Mouse (Mus musculus) forebrain, embryonic 16.5 days (tissue): Measurements from ENCODE around the gene Ripk4. TPM values are rescaled to one million over a fixed set of nuclear protein-coding genes. Genes with fewer than 3 reads are reported as not detected.

Experiments
- ATAC-seq: fragments of 200-750 bp; cut with Nextera tagmentation; 2 replicates; pipeline ENCODE4 v1.8.0; 2017; ENCODE audit warnings: mild to moderate bottlenecking, moderate library complexity
- H3K27ac ChIP-seq: fragments of 300-500 bp; sonication (generic); 2 replicates; pipeline ENCODE4 v1.5.1; 2014; ENCODE audit warnings: low read length, control low read depth
- H3K27me3 ChIP-seq: fragments of 300-500 bp; sonication (generic); replicated peaks from 2 replicates; pipeline ENCODE4 v1.6.1; 2014; ENCODE audit warnings: low read length; ENCODE audit not compliant: control insufficient read depth, insufficient read depth
- H3K36me3 ChIP-seq: fragments of 300-500 bp; sonication (generic); 2 replicates; pipeline ENCODE4 v1.6.1; 2014; ENCODE audit not compliant: control insufficient read depth, insufficient read depth
- H3K4me1 ChIP-seq: fragments of 300-500 bp; sonication (generic); replicated peaks from 2 replicates; pipeline ENCODE4 v1.6.1; 2014; ENCODE audit warnings: low read length; ENCODE audit not compliant: control insufficient read depth, insufficient read depth
- H3K4me2 ChIP-seq: fragments of 300-500 bp; sonication (generic); 2 replicates; pipeline ENCODE4 v1.6.1; 2014; ENCODE audit warnings: mild to moderate bottlenecking, low read length, control low read depth
- H3K4me3 ChIP-seq: fragments of 300-500 bp; sonication (generic); replicated peaks from 2 replicates; pipeline ENCODE4 v1.5.1; 2014; ENCODE audit warnings: mild to moderate bottlenecking, low read length, control low read depth
- H3K9ac ChIP-seq: fragments of 300-500 bp; sonication (generic); replicated peaks from 2 replicates; pipeline ENCODE4 v1.6.1; 2014; ENCODE audit warnings: low read depth, low read length, control low read depth
- H3K9me3 ChIP-seq: fragments of 300-500 bp; sonication (generic); 2 replicates; pipeline ENCODE4 v1.6.1; 2016; ENCODE audit warnings: low read length; ENCODE audit not compliant: control insufficient read depth
- WGBS: fragments of 180-500 bp; shearing (Covaris S2); extraction: QIAGEN DNeasy Blood & Tissue Kit; methylation state at CpG from one replicate; pipeline ENCODE4 v1.1.7; 2014; 5-methylcytosine and 5-hydroxymethylcytosine counted together
- polyA plus RNA-seq: library from polyadenylated mRNA; unstranded; fragments of >200 nt; fragmentation: Nextera tagmentation; extraction: Ambion mirVana; gene quantifications from 2 replicates; pipeline ENCODE4 v1.2.1, GENCODE M21; 2015

Gene Ripk4
- polyA plus RNA-seq, 1 experiment from 2014 or later: 1.5 TPM

GRCm38 (mm10) chr16:97778353-97779025, 14.9 kb upstream of the Ripk4 start:
- H3K9me3 ChIP-seq: no peaks in the 10 kb centered on the region
- 0 out of 2 replicates have a peak, but pooled peaks cover 3% of the 10 kb centered on the region for H3K4me1 ChIP-seq
- no peaks in the 10 kb centered on the region for H3K36me3 ChIP-seq
- peak overlapping the region; percentile 8; the same call in 1 of the 2 replicates for H3K4me3 ChIP-seq
- no peaks in the 10 kb centered on the region for H3K27me3 ChIP-seq
- ATAC-seq: peak; percentile 69
- WGBS: 18% methylated on average over 15 of the region's 15 CpGs
- no peak overlapping the region for H3K27ac ChIP-seq
- H3K9ac ChIP-seq: no peak overlapping the region
- H3K4me2 ChIP-seq: peak overlapping the region; percentile 39

- 35% methylated on average over 3 of the region's 3 CpGs for WGBS
- H3K9me3 ChIP-seq: no peaks in the 10 kb centered on the region
- H3K27me3 ChIP-seq: peaks cover 35% of the 10 kb centered on the region
- H3K4me3 ChIP-seq: no peak overlapping the region
- no peak overlapping the region for H3K4me2 ChIP-seq
- no peak overlapping the region for H3K9ac ChIP-seq
- H3K27ac ChIP-seq: no peak overlapping the region
- H3K36me3 ChIP-seq: no peaks in the 10 kb centered on the region
- H3K4me1 ChIP-seq: peaks cover 9% of the 10 kb centered on the region
- no peak for ATAC-seq
These were observed 2.9 kb upstream of the Ripk4 start for GRCm38 (mm10) chr16:97766501-97766900.

- no peaks in the 10 kb centered on the region for H3K9me3 ChIP-seq
- 66% methylated on average over 2 of the region's 2 CpGs for WGBS
- H3K9ac ChIP-seq: no peak overlapping the region
- H3K4me3 ChIP-seq: no peak overlapping the region
- no peak for ATAC-seq
- no peaks in the 10 kb centered on the region for H3K36me3 ChIP-seq
- peaks cover 36% of the 10 kb centered on the region for H3K27me3 ChIP-seq
- H3K4me1 ChIP-seq: peaks cover 9% of the 10 kb centered on the region
- H3K27ac ChIP-seq: no peak overlapping the region
- no peak overlapping the region for H3K4me2 ChIP-seq
These were observed 1.0 kb upstream of the Ripk4 start for GRCm38 (mm10) chr16:97764626-97765025.

- WGBS: 9% methylated on average over 13 of the region's 13 CpGs
- H3K4me1 ChIP-seq: peaks cover 9% of the 10 kb centered on the region
- no peaks in the 10 kb centered on the region for H3K9me3 ChIP-seq
- ATAC-seq: no peak
- no peaks in the 10 kb centered on the region for H3K36me3 ChIP-seq
- peak overlapping the region; percentile 62 for H3K4me2 ChIP-seq
- peak overlapping the region; percentile 33; the same call in 1 of the 2 replicates for H3K9ac ChIP-seq
- H3K27me3 ChIP-seq: peaks cover 36% of the 10 kb centered on the region
- H3K4me3 ChIP-seq: peak overlapping the region; percentile 42
- no peak overlapping the region for H3K27ac ChIP-seq
These were observed 378 bp upstream of the Ripk4 start for GRCm38 (mm10) chr16:97763990-97764340.

- ATAC-seq: no peak
- Histone ChIP-seq H3K4me1 (peaks cover 9% of the 10 kb centered on the region), H3K36me3 (no peaks in the 10 kb centered on the region), H3K27me3 (peaks cover 36% of the 10 kb centered on the region), H3K9me3 (no peaks in the 10 kb centered on the region), H3K4me3 (no peak overlapping the region), H3K27ac (no peak overlapping the region), H3K9ac (no peak overlapping the region), H3K4me2 (no peak overlapping the region)
- 42% methylated on average over 2 of the region's 2 CpGs for WGBS
These were observed 1.8 kb downstream of the Ripk4 start for GRCm38 (mm10) chr16:97761782-97762181.

GRCm38 (mm10) chr16:97759681-97760080, 3.9 kb downstream of the Ripk4 start:
- no peak overlapping the region for H3K4me2 ChIP-seq
- H3K4me1 ChIP-seq: peaks cover 9% of the 10 kb centered on the region
- no peak overlapping the region for H3K4me3 ChIP-seq
- H3K27ac ChIP-seq: no peak overlapping the region
- no peaks in the 10 kb centered on the region for H3K9me3 ChIP-seq
- H3K27me3 ChIP-seq: peaks cover 24% of the 10 kb centered on the region
- WGBS: 16% methylated on average over 3 of the region's 3 CpGs
- ATAC-seq: no peak
- H3K9ac ChIP-seq: no peak overlapping the region
- H3K36me3 ChIP-seq: no peaks in the 10 kb centered on the region

- Histone ChIP-seq H3K4me3 (no peak overlapping the region), H3K4me1 (peaks cover 2% of the 10 kb centered on the region), H3K4me2 (no peak overlapping the region), H3K27ac (no peak overlapping the region), H3K9me3 (no peaks in the 10 kb centered on the region), H3K9ac (no peak overlapping the region), H3K27me3 (peaks cover 13% of the 10 kb centered on the region), H3K36me3 (no peaks in the 10 kb centered on the region)
- no peak for ATAC-seq
- WGBS: 87% methylated on average over 2 of the region's 2 CpGs
These were observed 5.3 kb downstream of the Ripk4 start for GRCm38 (mm10) chr16:97758288-97758687.

GRCm38 (mm10) chr16:97756460-97756859, 7.1 kb downstream of the Ripk4 start:
- no peaks in the 10 kb centered on the region for H3K9me3 ChIP-seq
- no peak for ATAC-seq
- no peak overlapping the region for H3K4me3 ChIP-seq
- H3K9ac ChIP-seq: no peak overlapping the region
- H3K4me2 ChIP-seq: no peak overlapping the region
- no peak overlapping the region for H3K27ac ChIP-seq
- H3K27me3 ChIP-seq: peaks cover 1% of the 10 kb centered on the region
- 86% methylated on average over 2 of the region's 2 CpGs for WGBS
- H3K4me1 ChIP-seq: no peaks in the 10 kb centered on the region
- H3K36me3 ChIP-seq: no peaks in the 10 kb centered on the region

GRCm38 (mm10) chr16:97752316-97752941, 11.2 kb downstream of the Ripk4 start:
- Histone ChIP-seq H3K4me3 (no peak overlapping the region), H3K4me1 (no peaks in the 10 kb centered on the region), H3K27me3 (no peaks in the 10 kb centered on the region), H3K9me3 (no peaks in the 10 kb centered on the region), H3K36me3 (no peaks in the 10 kb centered on the region), H3K4me2 (no peak overlapping the region), H3K9ac (no peak overlapping the region), H3K27ac (no peak overlapping the region)
- no peak for ATAC-seq
- WGBS: 94% methylated on average over 3 of the region's 3 CpGs
